Mouse (Mus musculus): ENCODE data around the gene Slc22a14.
"Not testable (repeated sequence)": the region's sequence is repeated elsewhere in the genome, so short reads cannot be mapped to it uniquely, and the experiment has no call there.

The Slc22a14 gene

DNA sequence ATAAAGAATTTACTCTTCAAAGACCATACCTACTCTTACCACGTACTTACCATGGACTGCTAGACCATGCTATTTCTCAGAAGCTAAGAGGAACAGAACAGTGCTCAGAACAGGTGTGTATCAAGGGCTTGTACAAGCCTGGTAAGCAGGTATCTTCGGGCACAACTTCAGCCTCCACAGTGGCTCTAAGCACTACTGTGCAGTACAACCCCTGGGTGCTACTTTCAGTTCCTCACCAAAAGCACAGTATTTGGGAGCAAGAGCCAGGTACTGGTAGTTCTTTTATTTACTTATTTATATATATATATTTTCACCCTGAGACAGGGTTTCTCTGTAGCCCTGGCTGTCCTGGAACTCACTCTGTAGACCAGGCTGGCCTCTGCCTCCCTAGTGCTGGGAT, 104.5 kb downstream of the Slc22a14 start:
- in situ Hi-C loops (cut with MseI, MboI): no loop called here

DNA sequence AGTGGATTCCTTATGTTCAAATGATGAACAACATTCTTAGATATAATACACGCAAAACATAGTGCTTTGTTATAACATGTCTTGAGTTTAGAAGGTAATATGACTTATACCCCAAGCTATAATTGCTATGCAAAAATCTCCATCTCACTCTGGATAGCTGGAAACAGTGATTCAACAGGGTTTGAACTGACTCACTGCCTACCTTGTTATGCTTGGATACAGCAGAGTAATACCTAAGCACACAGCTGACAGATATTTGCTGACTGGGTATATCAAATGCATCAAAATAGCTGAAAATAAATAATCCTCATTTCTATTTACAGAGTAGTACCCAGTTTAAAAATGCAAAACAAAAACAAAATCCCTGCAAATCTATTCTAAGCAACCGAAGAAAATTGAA, 106.6 kb downstream of the Slc22a14 start:
- in situ Hi-C loops (cut with MseI, MboI): no loop called here

DNA sequence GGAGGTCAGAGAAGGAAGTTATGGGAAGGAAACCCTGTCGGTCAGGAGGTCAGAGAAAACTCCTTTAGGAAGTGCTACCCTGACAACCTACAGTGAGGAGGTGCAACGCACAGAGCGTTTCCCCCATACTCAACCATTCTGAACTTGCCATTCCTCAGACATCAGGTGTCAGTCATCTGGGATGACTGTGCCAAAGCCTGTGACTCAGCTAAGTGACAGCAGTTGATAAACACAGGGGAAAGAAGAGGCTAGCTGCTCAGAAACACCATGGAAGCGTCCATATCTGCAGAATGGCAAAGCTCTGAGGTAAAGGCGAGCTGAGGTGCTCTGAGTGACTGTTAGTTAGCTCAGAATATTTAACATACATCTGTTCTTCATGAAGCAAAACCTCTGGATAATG, 107.2 kb downstream of the Slc22a14 start:
- in situ Hi-C loops (cut with MseI, MboI): no loop called here

DNA sequence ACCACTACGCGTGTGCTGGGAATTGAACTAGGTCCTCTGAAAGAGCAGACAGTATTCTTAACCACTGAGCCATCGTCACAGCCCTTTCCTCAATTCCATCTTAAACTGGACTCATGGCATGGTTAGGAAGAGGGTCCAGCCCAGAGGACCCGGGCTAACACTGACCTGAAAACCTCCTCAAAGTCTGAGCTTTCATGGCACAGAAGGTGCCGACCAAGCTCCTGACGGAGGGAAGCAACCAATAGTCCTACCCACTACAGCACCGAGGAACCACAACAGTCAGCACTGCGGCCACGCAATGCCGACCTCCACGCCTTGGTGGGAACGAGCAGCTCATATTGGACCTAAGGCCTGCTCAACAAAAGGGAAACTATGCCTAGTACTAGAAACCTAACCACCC, 109.2 kb downstream of the Slc22a14 start:
- in situ Hi-C loops (cut with MseI, MboI): no loop called here

DNA sequence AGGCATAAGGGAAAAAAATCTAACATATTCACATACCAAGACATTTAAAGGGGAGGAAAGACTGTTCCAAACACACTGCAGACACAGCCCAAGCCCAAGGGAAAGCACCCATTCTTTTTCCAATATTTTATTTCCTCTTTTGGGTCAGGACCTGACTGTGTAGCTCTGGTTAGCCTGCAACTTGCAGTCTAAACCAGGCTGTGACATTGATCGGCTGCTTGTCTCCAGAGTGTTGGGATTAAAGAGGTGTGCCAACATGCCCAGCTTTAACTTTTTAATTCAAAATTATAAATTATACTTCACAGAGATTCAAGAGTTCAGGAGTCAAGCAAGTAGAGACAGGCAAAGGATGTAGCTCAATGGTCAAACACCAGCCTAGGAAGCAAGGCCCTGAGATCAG, 110.3 kb downstream of the Slc22a14 start:
- in situ Hi-C loops (cut with MseI, MboI): no loop called here

DNA sequence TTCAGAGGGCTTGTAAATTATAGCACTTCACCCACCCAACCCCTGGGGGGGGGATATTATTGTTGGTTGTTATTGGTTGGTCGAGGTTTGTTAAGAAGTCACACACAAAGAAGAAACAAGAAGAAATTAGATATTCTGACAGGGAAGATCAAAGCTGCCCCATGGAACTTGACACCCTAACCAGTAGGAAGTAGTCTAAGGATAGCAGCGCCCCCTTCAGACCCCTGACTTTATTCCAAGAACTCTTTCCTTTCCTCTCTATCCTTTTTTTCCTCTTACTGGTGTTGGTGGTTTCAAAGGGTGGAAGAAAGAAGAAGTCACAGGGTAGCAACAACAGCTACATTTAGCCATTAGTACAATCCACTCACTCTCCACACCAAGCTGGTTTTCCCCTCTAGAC, 111.2 kb downstream of the Slc22a14 start:
- in situ Hi-C loops (cut with MseI, MboI): no loop called here

DNA sequence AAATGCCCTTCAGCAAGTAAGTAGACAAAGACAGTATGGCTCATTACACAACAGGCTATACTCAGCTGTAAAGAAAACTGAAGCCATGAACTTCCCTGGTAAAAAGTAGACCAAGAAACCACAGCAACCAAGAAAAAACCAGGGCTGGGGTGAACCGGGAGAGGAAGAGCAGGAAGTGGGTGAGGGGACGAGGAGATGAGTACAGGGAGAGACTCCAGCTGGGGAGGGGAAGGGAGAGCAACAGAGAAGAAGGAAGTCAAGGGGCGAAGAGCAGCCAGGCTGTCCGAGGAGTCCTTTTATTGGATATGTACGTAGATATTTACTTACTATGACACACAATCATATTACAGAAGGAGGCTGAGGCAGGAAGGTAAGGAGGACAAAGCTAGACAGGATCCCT, 117.4 kb downstream of the Slc22a14 start:
- in situ Hi-C loops (cut with MseI, MboI): no loop called here

DNA sequence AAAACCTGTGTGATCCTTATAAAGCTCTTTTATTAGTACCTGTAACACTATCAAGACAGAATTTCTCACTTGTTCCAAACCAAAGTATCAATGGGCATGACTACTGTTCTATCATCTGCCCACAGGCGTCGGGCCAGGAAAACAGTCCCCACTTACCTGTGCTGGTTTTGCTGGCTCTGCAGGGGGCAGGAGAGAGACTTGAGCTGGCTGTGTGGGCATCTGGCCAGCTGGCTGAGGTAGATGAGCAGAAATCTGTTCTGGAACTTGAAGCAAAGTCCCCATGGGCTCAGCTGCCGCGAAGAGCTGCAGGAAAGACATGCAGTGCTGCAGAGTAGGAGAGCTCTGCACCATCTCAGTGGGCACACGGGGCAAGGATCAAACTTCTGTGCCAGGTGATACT, 118.5 kb downstream of the Slc22a14 start:
- in situ Hi-C loops (cut with MseI, MboI): no loop called here

DNA sequence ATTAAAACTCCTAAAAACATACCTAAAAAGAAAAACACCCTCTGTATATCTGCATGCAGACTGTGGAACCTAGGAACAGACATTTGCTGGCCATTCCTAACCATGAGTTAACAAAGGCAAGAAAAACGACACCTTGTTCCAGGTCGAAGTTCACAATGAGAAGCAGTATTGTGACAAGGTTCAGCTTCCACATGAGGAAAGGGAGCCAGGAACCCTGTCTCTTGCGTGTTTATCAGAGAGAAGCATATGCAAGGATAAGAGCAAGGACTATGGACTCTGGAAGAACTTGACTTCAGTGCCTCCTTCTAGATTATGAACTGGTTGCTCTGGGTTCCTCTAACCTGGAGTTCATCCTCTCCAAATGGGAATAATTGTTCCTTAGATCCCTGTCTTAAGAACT, 121.4 kb downstream of the Slc22a14 start:
- in situ Hi-C loops (cut with MseI, MboI): no loop called here

DNA sequence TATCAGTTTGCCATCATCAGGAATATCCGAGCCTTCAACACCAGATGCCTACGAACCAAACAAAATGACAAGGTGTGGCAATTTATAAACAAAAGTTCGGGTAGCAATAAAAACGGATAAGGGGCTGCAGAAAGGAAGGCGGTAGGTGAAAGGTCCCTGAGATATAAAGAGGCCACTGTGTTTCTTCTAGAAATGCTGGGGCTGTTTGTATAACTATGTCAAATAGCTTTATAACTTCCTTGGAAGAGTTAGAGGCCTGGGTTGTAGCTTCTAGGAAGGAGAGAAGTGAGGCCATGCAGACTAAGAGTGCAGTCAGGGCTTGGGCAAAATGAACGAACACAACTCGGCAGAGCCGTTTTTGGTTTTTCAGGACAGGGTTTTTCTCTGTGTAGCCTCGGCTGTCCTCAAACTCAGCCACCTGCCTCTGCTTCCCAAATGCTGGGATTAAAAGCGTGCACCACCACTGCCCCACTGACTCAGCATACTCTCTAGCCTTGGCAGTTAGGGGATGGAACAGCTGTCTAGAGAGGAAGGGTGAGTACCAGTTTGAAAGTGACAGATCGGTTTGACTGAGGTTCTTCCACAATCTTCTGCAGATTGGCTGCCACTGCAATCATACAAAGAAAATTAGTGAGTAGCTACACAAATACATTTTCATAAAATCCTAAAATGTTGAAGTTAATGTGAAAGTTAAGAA, 124.0 kb downstream of the Slc22a14 start:
- in situ Hi-C loops (cut with MseI, MboI): no loop called here

DNA sequence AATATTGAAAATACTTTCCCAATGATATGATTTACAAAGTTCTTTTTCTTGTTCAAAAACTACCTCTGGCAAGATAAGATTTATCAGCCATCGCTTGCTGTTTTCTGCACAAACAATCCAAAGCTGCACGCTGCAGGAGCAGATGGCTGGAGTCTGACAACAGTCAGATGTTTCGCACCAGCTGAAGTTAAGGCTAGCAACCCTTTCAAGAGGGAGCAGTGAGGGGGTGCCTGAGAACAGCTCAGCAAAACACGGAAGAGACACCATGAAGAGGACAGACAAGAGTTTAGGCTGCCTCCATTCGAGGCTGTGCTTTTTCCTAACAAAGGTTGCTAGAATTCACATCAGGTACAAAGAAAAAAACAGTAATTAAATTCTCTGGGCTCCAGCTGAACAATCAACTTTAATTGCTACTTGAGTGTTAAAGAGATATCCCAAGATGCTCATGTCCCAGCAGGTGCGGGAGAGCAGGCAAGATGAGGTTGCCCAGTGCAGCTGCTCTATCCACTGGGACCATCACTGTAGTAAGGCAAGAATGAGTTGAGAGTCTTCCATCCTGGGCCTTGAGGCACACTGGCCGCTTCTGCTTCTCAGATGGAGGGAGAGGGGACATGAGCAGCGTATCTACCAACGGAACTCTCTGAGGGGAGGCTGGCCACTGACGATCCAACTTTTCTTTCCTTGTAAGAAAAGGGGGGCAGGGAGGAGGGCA, 124.9 kb downstream of the Slc22a14 start:
- in situ Hi-C loops (cut with MseI, MboI): no loop called here

DNA sequence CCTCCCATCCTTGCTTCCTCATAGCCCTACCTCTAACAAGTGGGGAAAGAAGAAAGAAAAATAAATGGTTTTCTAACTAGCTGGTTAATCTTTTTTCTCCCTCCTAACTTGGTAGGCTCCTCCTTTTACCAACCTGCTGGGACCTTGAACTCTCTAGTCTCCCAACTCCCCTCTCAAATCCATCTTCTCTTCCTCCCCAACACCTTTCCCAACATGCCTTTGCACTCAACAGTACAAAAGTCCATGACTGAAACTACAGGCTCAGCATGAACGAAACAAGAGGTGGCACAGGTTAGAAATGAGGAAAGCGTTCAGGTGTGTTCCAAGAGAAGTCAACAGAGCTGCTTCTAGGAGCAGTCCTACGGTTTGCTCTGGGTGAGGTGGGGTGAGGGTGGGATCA, 126.1 kb downstream of the Slc22a14 start:
- in situ Hi-C loops (cut with MseI, MboI): no loop called here

DNA sequence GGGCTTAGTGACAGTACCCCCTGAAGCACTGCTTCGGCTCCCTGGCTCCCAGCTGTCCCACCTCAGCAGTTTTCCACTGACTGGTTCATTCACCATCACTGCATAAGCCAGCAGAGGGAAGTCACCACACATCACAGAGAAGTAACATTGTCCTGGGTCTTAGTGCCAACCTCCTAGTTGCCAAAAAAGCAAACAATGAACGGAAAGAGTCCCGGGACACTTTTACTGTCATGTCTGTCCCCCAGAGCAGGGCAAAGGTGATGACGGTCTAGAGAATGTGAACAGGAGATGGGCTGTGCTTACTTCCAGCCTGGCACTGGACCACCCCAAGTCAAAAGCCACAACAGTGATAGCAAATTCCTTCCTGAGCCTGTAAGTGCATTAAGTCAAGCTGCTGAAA, 126.6 kb downstream of the Slc22a14 start:
- in situ Hi-C loops (cut with MseI, MboI): no loop called here

DNA sequence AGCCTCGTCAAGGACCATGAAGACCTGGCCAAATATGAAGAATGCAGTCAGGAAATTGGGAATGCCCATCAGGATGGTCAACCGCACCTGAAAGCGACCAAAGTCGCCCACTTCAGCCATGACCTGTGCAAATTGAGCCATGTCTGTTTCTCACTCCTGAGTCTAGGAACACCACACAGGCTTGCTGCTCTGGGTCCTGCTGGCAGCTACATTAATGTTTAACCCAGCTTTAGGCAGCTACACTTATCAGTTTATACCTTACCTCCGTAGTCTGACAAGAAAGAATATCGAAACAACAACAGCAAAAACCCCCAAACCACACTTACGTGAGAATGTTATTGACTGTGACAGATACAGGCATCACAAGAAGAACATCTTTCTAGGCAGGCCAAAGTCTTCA, 133.8 kb downstream of the Slc22a14 start:
- in situ Hi-C loops (cut with MseI, MboI): no loop called here

DNA sequence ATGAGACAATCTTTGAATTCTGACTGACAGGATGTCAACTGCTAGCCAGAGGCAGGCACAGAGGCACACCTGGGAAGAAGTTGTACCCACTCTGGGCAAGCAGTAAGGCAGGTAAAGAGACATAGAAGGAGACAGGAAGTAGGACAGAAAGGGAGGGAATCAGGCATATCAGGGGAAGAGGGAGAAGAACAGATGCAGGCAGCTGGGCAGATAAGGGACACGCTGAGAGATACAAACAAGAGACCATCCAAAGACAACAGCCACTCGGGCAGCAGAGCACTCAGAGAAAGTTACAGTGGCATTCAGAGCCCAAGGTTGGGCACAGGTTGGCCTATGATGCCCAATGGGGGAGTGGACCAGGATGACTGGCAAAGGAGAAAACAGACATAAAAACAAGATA, 134.5 kb downstream of the Slc22a14 start:
- in situ Hi-C loops (cut with MseI, MboI): no loop called here

DNA sequence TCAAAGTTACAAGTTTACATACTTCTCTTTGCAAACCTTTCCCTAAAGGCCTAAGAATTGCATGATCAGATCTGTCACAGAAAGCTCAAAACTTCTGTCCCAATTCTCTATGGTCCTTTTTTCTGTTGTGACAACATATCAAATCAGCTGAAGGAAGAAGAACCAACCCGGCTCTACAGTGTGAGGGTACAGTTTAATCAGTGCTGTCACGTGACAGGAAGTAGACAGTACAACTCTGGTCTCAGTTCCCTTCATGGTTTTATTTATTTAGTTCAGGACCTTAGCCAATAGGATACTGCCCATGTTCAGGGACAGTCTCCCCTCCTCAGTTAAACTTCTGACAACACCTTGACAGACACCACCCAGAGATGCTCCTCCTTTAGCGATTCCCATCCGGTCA, 145.1 kb downstream of the Slc22a14 start:
- in situ Hi-C loops (cut with MseI, MboI): no loop called here

DNA sequence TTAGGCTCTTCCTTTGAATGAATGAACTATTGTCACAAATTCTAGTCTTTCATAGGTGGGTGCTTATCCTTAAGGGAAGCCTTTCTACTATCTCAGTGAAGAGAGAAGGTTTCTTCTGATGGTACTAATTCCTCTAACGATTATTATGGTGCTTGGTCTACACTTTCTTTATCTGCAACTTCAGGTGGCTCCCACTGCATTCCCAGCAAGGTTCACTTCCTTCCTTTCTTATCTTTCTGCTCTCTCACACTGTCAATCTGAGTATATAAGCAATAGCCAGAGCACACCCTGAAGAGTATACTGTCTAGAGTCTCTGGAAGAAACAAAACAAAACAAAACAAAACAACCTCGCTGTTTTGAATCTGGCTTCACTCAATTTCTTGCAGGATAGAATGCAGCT, 145.7 kb downstream of the Slc22a14 start:
- in situ Hi-C loops (cut with MseI, MboI): no loop called here

DNA sequence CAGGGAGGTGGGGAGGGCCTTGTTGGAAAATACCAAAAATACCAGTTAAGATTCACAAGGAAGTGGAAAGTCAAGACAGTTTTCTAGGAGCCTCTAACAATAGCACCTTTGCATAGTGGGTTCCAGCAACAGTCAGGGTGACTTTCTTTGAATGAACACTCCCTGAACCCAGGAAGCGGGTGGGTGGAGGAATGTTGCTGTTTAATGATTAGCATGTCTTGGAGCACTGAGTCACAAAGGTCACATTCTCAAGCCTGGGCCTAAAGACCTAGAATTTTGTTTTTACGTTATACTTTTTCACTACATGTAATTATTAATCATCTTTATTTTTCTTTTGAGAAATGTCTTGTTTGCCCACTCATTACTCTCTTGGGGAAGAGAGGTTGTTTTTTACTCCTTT, 150.0 kb downstream of the Slc22a14 start:
- in situ Hi-C loops (cut with MseI, MboI): not testable (repeated sequence)

DNA sequence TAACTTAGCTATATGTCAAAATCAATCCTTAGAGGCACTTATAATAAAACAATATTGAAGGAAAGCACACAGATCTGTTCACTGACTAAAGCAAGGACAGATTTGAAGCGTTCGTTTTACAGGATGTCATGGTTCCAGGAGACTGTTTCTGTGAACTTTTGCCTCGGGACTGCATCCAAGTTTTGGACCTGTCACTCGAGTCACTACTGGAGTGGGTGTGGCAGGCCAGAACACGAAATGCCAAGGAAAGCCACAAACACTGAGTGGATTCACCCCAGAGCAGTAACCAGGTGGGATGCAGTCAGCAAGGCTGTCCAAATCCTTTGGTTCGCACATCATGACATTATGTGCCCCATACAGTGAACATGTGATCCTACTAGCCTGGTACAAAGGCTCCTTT, 150.8 kb downstream of the Slc22a14 start:
- in situ Hi-C loops (cut with MseI, MboI): no loop called here

DNA sequence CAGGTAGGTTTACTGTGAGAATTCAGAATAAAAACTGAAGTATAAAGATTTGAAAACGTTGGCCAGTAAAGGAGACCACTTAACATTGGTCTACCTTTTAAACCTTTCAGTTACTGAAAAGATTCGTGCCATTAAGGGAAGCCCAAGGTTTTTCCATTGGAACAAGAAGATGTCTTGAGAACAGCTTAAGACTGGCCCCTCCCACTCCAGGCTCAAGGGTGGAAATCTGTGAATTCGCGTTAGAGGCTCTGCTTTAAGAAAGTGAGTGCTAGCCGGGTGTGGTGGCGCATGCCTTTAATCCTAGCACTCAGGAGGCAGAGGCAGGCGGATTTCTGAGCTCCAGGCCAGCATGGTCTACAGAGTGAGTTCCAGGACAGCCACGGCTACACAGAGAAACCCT, 152.4 kb downstream of the Slc22a14 start:
- in situ Hi-C loops (cut with MseI, MboI): no loop called here

DNA sequence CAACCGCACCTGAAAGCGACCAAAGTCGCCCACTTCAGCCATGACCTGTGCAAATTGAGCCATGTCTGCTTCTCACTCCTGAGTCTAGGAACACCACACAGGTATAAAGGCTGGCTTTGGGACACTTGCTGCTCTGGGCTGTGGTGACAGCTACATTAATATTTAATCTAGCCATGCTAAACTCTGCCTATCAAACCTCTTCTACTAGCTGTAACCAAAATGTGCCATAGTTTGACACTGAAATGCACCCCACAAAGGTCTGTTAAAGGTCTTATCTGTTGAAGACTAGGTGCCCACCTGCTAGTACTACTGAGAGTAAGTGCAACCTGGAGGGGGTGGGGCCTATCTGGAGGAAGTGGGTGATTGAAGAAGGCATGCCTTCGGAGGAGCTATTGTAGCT, 156.4 kb downstream of the Slc22a14 start, which contains the start of gene Slc22a13:
Gene Slc22a13 (minus strand): TSS at position 101 of the 400 bp plus-strand sequence.
- in situ Hi-C loops (cut with MseI, MboI): no loop called here

DNA sequence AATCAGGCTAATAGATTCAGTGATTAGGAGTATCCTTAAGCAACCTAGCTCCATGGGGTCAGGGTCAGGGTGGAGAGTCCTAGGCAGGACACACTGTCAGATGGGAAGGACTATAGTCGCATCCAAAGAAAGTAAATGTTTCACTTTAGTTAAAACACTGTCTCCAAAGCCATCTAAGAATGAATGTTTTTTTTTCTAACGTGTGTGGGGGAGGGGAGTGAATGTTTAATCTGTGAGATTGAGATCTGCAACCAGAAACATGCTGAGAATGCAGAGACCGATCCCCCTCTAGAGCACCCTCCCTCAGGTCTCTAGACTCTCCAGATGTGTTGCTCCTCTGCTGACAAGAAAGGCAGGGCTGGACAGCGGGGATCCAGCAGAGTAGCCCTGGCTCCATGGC, 158.2 kb downstream of the Slc22a14 start:
- in situ Hi-C loops (cut with MseI, MboI): no loop called here

DNA sequence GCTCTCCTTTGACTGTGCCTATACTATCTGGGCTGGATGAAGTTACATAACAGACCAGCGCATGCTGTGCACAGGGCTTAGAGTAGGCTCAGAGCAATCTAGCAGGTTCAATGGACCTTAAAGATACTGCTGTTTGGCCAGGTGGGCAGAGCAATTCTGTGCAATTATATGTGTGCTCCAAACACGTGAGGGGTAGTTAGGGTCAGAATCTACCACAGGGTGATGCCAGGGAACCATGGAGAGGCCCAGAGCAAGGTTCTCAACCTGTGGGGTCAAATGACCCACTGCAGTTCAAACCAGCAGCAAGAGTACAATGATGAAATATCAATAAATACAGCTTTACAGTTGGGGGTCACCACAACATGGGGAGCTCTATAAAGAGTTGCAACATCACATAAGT, 158.7 kb downstream of the Slc22a14 start:
- in situ Hi-C loops (cut with MseI, MboI): no loop called here

DNA sequence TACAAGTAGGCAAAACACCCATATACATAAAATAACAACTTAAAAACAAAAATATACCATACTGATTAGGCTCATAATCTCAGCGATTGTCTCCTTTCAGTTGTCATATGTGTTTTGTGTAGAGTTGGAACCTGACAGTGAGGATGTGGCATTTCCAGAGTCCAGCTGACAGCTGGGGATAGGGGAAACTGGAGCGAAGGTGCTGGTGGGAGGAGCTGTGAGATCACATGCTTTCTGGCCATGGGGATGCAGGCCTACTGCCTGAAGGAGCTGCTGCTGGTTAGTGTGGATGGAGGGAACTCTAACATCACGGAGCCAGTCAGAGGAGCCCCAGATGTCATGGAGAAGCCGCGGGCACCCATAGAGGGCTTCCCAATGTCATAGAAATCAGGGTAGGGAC, 159.6 kb downstream of the Slc22a14 start:
- in situ Hi-C loops (cut with MseI, MboI): no loop called here
